ENCODE assay signal across 21 mouse cellular contexts in the genomic region with DNA sequence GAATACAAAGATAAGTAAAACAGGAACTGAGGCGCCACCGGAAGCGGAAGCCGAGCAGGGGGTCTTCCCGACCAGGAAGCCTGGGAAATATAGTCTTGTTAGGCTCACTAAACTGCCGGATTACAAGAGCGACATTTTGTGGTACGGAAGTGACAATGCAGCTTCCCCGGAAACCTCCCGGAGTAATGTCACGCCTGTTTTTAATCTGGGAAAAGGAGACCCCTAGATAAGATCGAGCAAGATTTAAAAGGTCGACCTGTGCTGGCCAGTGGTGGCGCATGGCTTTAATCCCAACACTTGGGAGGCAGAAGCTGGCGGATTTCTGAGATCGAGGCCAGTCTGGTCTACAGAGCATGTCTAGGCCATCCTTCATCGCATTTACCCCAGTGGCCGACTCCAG. TPM values are rescaled to one million over a fixed set of nuclear protein-coding genes. Genes with fewer than 3 reads are reported as not detected.
DNase-seq lines count a peak whose midpoint lies in the region; TF ChIP-seq lines count a peak whose summit lies in the region.
"Had no signal": no experiment of that assay in that cellular context is flagged by ENCODE, and none has a peak within 500 bp of the region (broad histone marks: within the 10 kb centered on the region; RNA-seq: fewer than 3 reads in every experiment).

No protein-coding gene starts in this region.

- H3K27ac ChIP-seq in layer of hippocampus, adult 2 months = no peak overlapping the region
- H3K27ac ChIP-seq in ES-Bruce4 (ENCODE audit: insufficient read depth, low read length) = no peak overlapping the region
- H3K27ac ChIP-seq in ES-E14 (ENCODE audit: insufficient read depth, low read depth, low read length, poor library complexity, severe bottlenecking) = no peak overlapping the region
- H3K27ac ChIP-seq in kidney, adult 2 months (ENCODE audit: insufficient read depth, low read depth, low read length) = no peak overlapping the region
- H3K27ac ChIP-seq: forebrain, embryonic 10.5 days; forebrain, embryonic 13.5 days; heart, embryonic 13.5 days; intestine, embryonic 15.5 days had no signal

- no peak for TF ChIP-seq POLR2A in ES-Bruce4 (IDR thresholded peaks at IDR 0.05; ENCODE audit: insufficient read depth, low read length)
- TF ChIP-seq POLR2A in kidney, adult 2 months (IDR thresholded peaks at IDR 0.05; ENCODE audit: low read depth, low read length) = no peak

- no peak for TF ChIP-seq EP300 in ES-Bruce4 (IDR thresholded peaks at IDR 0.05; ENCODE audit: insufficient read depth, low read depth, low read length)

- no peak for DNase-seq in layer of hippocampus, adult 2 months (ENCODE audit: low spot score in 2 of 2)
- no peak for DNase-seq in layer of hippocampus, postnatal 14 days (ENCODE audit: low spot score in 2 of 2)
- DNase-seq in ES-E14 (ENCODE audit: low read depth, low spot score) = peak; percentile 7
- DNase-seq in gastrocnemius, adult 8-10 months (ENCODE audit: low spot score in 2 of 2) = no peak
- no peak for DNase-seq in kidney, adult 2 months
- DNase-seq: adrenal gland, adult 2 months; adrenal gland, postnatal 14 days; cerebellum, adult 11 months; cerebellum, adult 2 months; cerebellum, adult 9-11 months; cerebellum, postnatal 25 days; gastrocnemius, postnatal 14 days; heart, adult 18-20 months; heart, postnatal 14 days; heart, postnatal 4 days; kidney, adult 11 months had no signal

- H3K9ac ChIP-seq in ES-Bruce4 (ENCODE audit: low read depth, poor library complexity, severe bottlenecking) = peak overlapping the region; percentile 2; the same call in 1 of the 2 replicates
- no peak overlapping the region for H3K9ac ChIP-seq in ES-E14 (ENCODE audit: insufficient read depth, low read depth, low read length, poor library complexity, severe bottlenecking)
- H3K9ac ChIP-seq: forebrain, embryonic 13.5 days; heart, embryonic 13.5 days; intestine, embryonic 15.5 days had no signal

- in situ Hi-C loops in ES-E14 (cut with MboI; ENCODE audit: low sequenced_read_pairs in 2 of 2, unreplicated experiment in 2 of 2) = no loop called here

- H3K4me3 ChIP-seq in layer of hippocampus, adult 2 months = no peak overlapping the region
- H3K4me3 ChIP-seq in ES-Bruce4 (ENCODE audit: low read depth, low read length) (peak overlapping the region; percentile 64), ES-E14 (ENCODE audit: insufficient read depth in 1 of 2, low read depth in 1 of 2, low read length in 2 of 2, poor library complexity in 1 of 2, severe bottlenecking in 1 of 2) (peak overlapping the region in 1 of 2 experiments; percentile 60; a peak in 3 of 4 replicates)
- H3K4me3 ChIP-seq in kidney, adult 2 months (ENCODE audit: insufficient read depth, low read depth, low read length) = no peak overlapping the region
- H3K4me3 ChIP-seq: forebrain, embryonic 10.5 days; forebrain, embryonic 13.5 days; heart, embryonic 13.5 days; intestine, embryonic 15.5 days had no signal

- H3K4me1 ChIP-seq in ES-Bruce4 (ENCODE audit: control insufficient read depth, insufficient read depth, low read length) (no peaks in the 10 kb centered on the region), ES-E14 (ENCODE audit: control insufficient read depth in 2 of 2, insufficient read depth in 2 of 2, low read length in 2 of 2, poor library complexity in 1 of 2) (no peaks in the 10 kb centered on the region; a peak in 1 of 4 replicates)
- H3K4me1 ChIP-seq in kidney, adult 2 months (ENCODE audit: control insufficient read depth, insufficient read depth, low read length) = no peaks in the 10 kb centered on the region
- H3K4me1 ChIP-seq: forebrain, embryonic 13.5 days had no signal

- no peaks in the 10 kb centered on the region for H3K9me3 ChIP-seq in ES-Bruce4 (replicated peaks; ENCODE audit: control insufficient read depth, insufficient read depth, low read length, poor library complexity, severe bottlenecking)
- no peaks in the 10 kb centered on the region for H3K9me3 ChIP-seq in ES-E14 (ENCODE audit: control insufficient read depth, insufficient read depth, low read depth, low read length)
- H3K9me3 ChIP-seq: forebrain, embryonic 10.5 days; forebrain, embryonic 13.5 days; heart, embryonic 13.5 days; intestine, embryonic 15.5 days had no signal

- TF ChIP-seq CTCF in layer of hippocampus, adult 2 months (conservative IDR thresholded peaks at IDR 0.05) = peak; percentile 19; the same call in 1 of the 2 replicates
- no peak for TF ChIP-seq CTCF in ES-Bruce4 (IDR thresholded peaks at IDR 0.05; ENCODE audit: low read depth, low read length)
- TF ChIP-seq CTCF in kidney, adult 2 months (conservative IDR thresholded peaks at IDR 0.05; ENCODE audit: insufficient read depth, insufficient read length, low read depth, low read length) = no peak

- WGBS in kidney, adult 2 months = 76% methylated on average over 18 of the region's 18 CpGs

- no peaks in the 10 kb centered on the region for H3K36me3 ChIP-seq in ES-Bruce4 (ENCODE audit: control insufficient read depth, insufficient read depth, low read length, poor library complexity, severe bottlenecking)
- no peaks in the 10 kb centered on the region for H3K36me3 ChIP-seq in ES-E14 (ENCODE audit: control insufficient read depth, insufficient read depth, low read length, poor library complexity, severe bottlenecking)
- no peaks in the 10 kb centered on the region for H3K36me3 ChIP-seq in kidney, adult 2 months (ENCODE audit: control insufficient read depth, insufficient read depth, low read length)
- H3K36me3 ChIP-seq: forebrain, embryonic 10.5 days; heart, embryonic 13.5 days; intestine, embryonic 15.5 days had no signal

- no peaks in the 10 kb centered on the region for H3K27me3 ChIP-seq in ES-Bruce4 (ENCODE audit: control insufficient read depth, insufficient read depth, low read length, poor library complexity, severe bottlenecking)
- H3K27me3 ChIP-seq in kidney, adult 2 months (replicated peaks; ENCODE audit: control insufficient read depth, insufficient read depth, low read length) = no peaks in the 10 kb centered on the region
- H3K27me3 ChIP-seq: heart, embryonic 13.5 days; intestine, embryonic 15.5 days had no signal

TF ChIP-seq in ES-E14, 5 proteins besides CTCF, POLR2A, EP300 and RAD21:
- TF ChIP-seq MAFK (IDR thresholded peaks at IDR 0.05; ENCODE audit: insufficient read depth, low read depth, low read length) (no peak), HCFC1 (IDR thresholded peaks at IDR 0.05; ENCODE audit: borderline replicate concordance, insufficient read depth, low read length) (0 out of 2 replicates have a peak, but pooled peaks have one; percentile 27)
TF ChIP-seq in ES-E14: peak in this region for 1.

RNA-seq across cellular contexts. Expression of a gene that starts 5.5 kb away (rescaled TPM):
- 10 to 100 TPM; 58.7 to 59.4 TPM for total RNA-seq in layer of hippocampus, adult 2 months (2021)
- total RNA-seq in layer of hippocampus, postnatal 14 days (2021) = 10 to 100 TPM; 86.1 to 87.7 TPM
- polyA plus RNA-seq in ES-Bruce4 (2011; ENCODE audit: insufficient read depth, insufficient read length, low read depth, missing spikeins) = 70.5 and 74.0 TPM in 2 replicates
- 56.4 and 69.1 TPM in 2 replicates for total RNA-seq in ES-E14 (2012; rRNA removed)
- 10 to 100 TPM; 18.9 to 24.1 (median 23.6) TPM for total RNA-seq in gastrocnemius, adult 8-10 months (2022)
- polyA plus RNA-seq in kidney, adult 2 months (2012; rRNA removed) = 16.6 and 21.8 TPM in 2 replicates

RNA-seq across cellular contexts. Expression of a gene that starts 43.6 kb away (rescaled TPM):
- total RNA-seq in layer of hippocampus, adult 2 months (2021) = 10 to 100 TPM; 21.6 to 23.2 TPM
- total RNA-seq in layer of hippocampus, postnatal 14 days (2021) = 10 to 100 TPM; 24.3 to 24.9 TPM
- polyA plus RNA-seq in ES-Bruce4 (2011; ENCODE audit: insufficient read depth, insufficient read length, low read depth, missing spikeins) = 30.3 and 37.4 TPM in 2 replicates
- total RNA-seq in ES-E14 (2012; rRNA removed) = 37.1 and 39.9 TPM in 2 replicates
- total RNA-seq in gastrocnemius, adult 8-10 months (2022) = 10 to 100 TPM; 13.0 to 17.5 (median 14.0) TPM
- 9.1 and 16.1 TPM in 2 replicates for polyA plus RNA-seq in kidney, adult 2 months (2012; rRNA removed)
